Mouse (Mus musculus): ENCODE measurements around the gene Slc5a4b.

DNA sequence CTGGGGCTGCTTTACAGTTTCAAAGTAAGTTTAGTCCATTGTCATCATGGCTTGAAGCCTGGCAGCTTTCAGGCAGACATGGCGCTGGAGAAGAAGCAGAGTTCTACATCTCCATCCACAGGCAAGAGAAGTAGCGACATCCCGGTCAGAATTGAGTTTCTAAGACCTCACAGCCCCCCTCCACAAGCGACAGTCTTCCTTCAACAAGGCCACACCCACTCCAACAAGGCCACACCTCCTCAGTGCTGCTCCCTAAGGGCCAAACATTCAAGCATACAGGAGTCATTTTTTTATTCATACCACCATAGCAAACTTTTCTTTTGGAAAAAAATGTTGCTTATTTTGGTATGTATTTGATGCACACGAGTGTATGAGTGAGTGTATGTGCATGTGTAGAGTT is 80.3 kb downstream of the Slc5a4b start:
- TF ChIP-seq CTCF (IDR thresholded peaks at IDR 0.05) (no peak), POLR2A (IDR thresholded peaks at IDR 0.05; ENCODE audit: insufficient read depth, low read depth, low read length) (no peak)
